Mouse (Mus musculus): Measurements from ENCODE around the gene Smarce1.
"Not testable (repeated sequence)": the region's sequence is repeated elsewhere in the genome, so short reads cannot be mapped to it uniquely, and the experiment has no call there.

The Smarce1 gene

GRCm38 (mm10) chr11:99230261-99231048 is at the start of gene Smarce1:
TSS of gene Smarce1 (minus strand) at chr11:99231017.
- DNase-seq: peak; percentile 79

- DNase-seq: no peak
These were observed 49.2 kb upstream of the Smarce1 start for GRCm38 (mm10) chr11:99279986-99280385.

- no peak for DNase-seq
These were observed 46.0 kb upstream of the Smarce1 start for GRCm38 (mm10) chr11:99276786-99277185.

- DNase-seq: no peak
These were observed 44.8 kb upstream of the Smarce1 start for GRCm38 (mm10) chr11:99275624-99276023.

GRCm38 (mm10) chr11:99272721-99273120 is 41.9 kb upstream of the Smarce1 start:
- no peak for DNase-seq

- DNase-seq: no peak
These were observed 38.4 kb upstream of the Smarce1 start for GRCm38 (mm10) chr11:99269192-99269591.

- DNase-seq: no peak
These were observed 35.0 kb upstream of the Smarce1 start for GRCm38 (mm10) chr11:99265796-99266195.

GRCm38 (mm10) chr11:99265220-99265619 is 34.4 kb upstream of the Smarce1 start:
- DNase-seq: peak; percentile 63

GRCm38 (mm10) chr11:99256213-99256612 is 25.4 kb upstream of the Smarce1 start:
- DNase-seq: no peak

GRCm38 (mm10) chr11:99255316-99255715 is 24.5 kb upstream of the Smarce1 start:
- no peak for DNase-seq

- no peak for DNase-seq
These were observed 23.1 kb upstream of the Smarce1 start for GRCm38 (mm10) chr11:99253893-99254292.

- no peak for DNase-seq
These were observed 21.9 kb upstream of the Smarce1 start for GRCm38 (mm10) chr11:99252671-99253070.

GRCm38 (mm10) chr11:99250666-99251065 is 19.8 kb upstream of the Smarce1 start:
- DNase-seq: no peak

GRCm38 (mm10) chr11:99250241-99250640 is 19.4 kb upstream of the Smarce1 start:
- DNase-seq: peak; percentile 36

- peak; percentile 38 for DNase-seq
These were observed 18.3 kb upstream of the Smarce1 start for GRCm38 (mm10) chr11:99249115-99249514.

GRCm38 (mm10) chr11:99247916-99248315 is 17.1 kb upstream of the Smarce1 start:
- DNase-seq: no peak

GRCm38 (mm10) chr11:99244519-99244918 is 13.7 kb upstream of the Smarce1 start:
- DNase-seq: not testable (repeated sequence)

- DNase-seq: peak; percentile 27
These were observed 13.1 kb upstream of the Smarce1 start, which contains the start of gene Krt222 for GRCm38 (mm10) chr11:99243820-99244374. TSS of gene Krt222 (minus strand) at chr11:99244085.

GRCm38 (mm10) chr11:99243200-99243819 is 12.5 kb upstream of the Smarce1 start:
- no peak for DNase-seq

- no peak for DNase-seq
These were observed 11.2 kb upstream of the Smarce1 start for GRCm38 (mm10) chr11:99242056-99242455.

GRCm38 (mm10) chr11:99238468-99238867 is 7.7 kb upstream of the Smarce1 start:
- no peak for DNase-seq

GRCm38 (mm10) chr11:99231049-99231816 is 416 bp upstream of the Smarce1 start:
- no peak for DNase-seq

GRCm38 (mm10) chr11:99229641-99230260 is 1.1 kb downstream of the Smarce1 start:
- DNase-seq: peak; percentile 18

Measured in right cerebral cortex, postnatal 14 days (tissue).